Mouse (Mus musculus): Measurements from ENCODE around the gene Slc26a9.

GRCm38 (mm10) chr1:131802652-131803051, 58.8 kb downstream of the Slc26a9 start:
- TF ChIP-seq CHD2 (IDR thresholded peaks at IDR 0.05; ENCODE audit: low read depth, low read length), result no peak
- TF ChIP-seq ZNF384 (IDR thresholded peaks at IDR 0.05; ENCODE audit: low read depth, low read length), result no peak
- TF ChIP-seq ZC3H11A (IDR thresholded peaks at IDR 0.05; ENCODE audit: borderline replicate concordance, low read depth, low read length), result no peak
- TF ChIP-seq MAFK (IDR thresholded peaks at IDR 0.05; ENCODE audit: insufficient read depth, low read depth, low read length), result no peak
- TF ChIP-seq HCFC1 (IDR thresholded peaks at IDR 0.05; ENCODE audit: borderline replicate concordance, insufficient read depth, low read length), result no peak

Data from ES-E14 (cell line).